ENCODE assay signal across 8 mouse cellular contexts in genomic region chr7:28936787-28937186, GRCm38 (mm10). TPM values are rescaled to one million over a fixed set of nuclear protein-coding genes. Genes with fewer than 3 reads are reported as not detected.
DNase-seq lines count a peak whose midpoint lies in the region; ATAC-seq and TF ChIP-seq lines count a peak whose summit lies in the region.
"Had no signal": no experiment of that assay in that cellular context is flagged by ENCODE, and none has a peak within 500 bp of the region (broad histone marks: within the 10 kb centered on the region; RNA-seq: fewer than 3 reads in every experiment).

No protein-coding gene starts in this region.

- no peak for ATAC-seq in kidney, postnatal 0 days (replicated peaks; ENCODE audit: low FRiP score, low read depth)
- no peak for ATAC-seq in embryonic facial prominence, embryonic 15.5 days (ENCODE audit: insufficient number of reproducible peaks, low FRiP score, low TSS enrichment, low read depth)
- ATAC-seq in neural tube, embryonic 14.5 days (ENCODE audit: low read depth), result no peak

- no peaks in the 10 kb centered on the region for H3K36me3 ChIP-seq in kidney, postnatal 0 days (ENCODE audit: insufficient read depth, low read length)
- peaks cover 16% of the 10 kb centered on the region for H3K36me3 ChIP-seq in embryonic facial prominence, embryonic 15.5 days
- H3K36me3 ChIP-seq in neural tube, embryonic 14.5 days (ENCODE audit: control insufficient read depth, insufficient read depth, low read length), result no peaks in the 10 kb centered on the region

- no peak overlapping the region for H3K4me3 ChIP-seq in kidney, postnatal 0 days (replicated peaks; ENCODE audit: low read depth, low read length)
- no peak overlapping the region for H3K4me3 ChIP-seq in embryonic facial prominence, embryonic 15.5 days (replicated peaks)
- H3K4me3 ChIP-seq in neural tube, embryonic 14.5 days (ENCODE audit: low read depth, low read length), result no peak overlapping the region
- H3K4me3 ChIP-seq: megakaryocyte, embryonic 14.5 days had no signal

- TF ChIP-seq CTCF in kidney, postnatal 0 days (IDR thresholded peaks at IDR 0.05; ENCODE audit: low read depth), result no peak

- no peaks in the 10 kb centered on the region for H3K27me3 ChIP-seq in kidney, postnatal 0 days (ENCODE audit: insufficient read depth, low read length)
- no peaks in the 10 kb centered on the region for H3K27me3 ChIP-seq in embryonic facial prominence, embryonic 15.5 days
- H3K27me3 ChIP-seq in neural tube, embryonic 14.5 days (ENCODE audit: control insufficient read depth, insufficient read depth, low read length), result no peaks in the 10 kb centered on the region
- H3K27me3 ChIP-seq: megakaryocyte, embryonic 14.5 days had no signal

- no peaks in the 10 kb centered on the region for H3K9me3 ChIP-seq in kidney, postnatal 0 days (replicated peaks; ENCODE audit: low read length)
- H3K9me3 ChIP-seq in embryonic facial prominence, embryonic 15.5 days (replicated peaks), result no peaks in the 10 kb centered on the region
- no peaks in the 10 kb centered on the region for H3K9me3 ChIP-seq in neural tube, embryonic 14.5 days (ENCODE audit: control insufficient read depth, low read length)
- H3K9me3 ChIP-seq: megakaryocyte, embryonic 14.5 days had no signal

- no peak overlapping the region for H3K4me2 ChIP-seq in kidney, postnatal 0 days (ENCODE audit: low read length)
- H3K4me2 ChIP-seq in embryonic facial prominence, embryonic 15.5 days (replicated peaks), result no peak overlapping the region
- H3K4me2 ChIP-seq in neural tube, embryonic 14.5 days (ENCODE audit: low read depth, low read length), result no peak overlapping the region

- DNase-seq in kidney, postnatal 0 days (ENCODE audit: low spot score), result no peak
- no peak for DNase-seq in kidney, adult 8-10 months
- DNase-seq in kidney, postnatal 25 days, result peak; percentile 53 to 78
- DNase-seq in right cerebral cortex, postnatal 36 days (ENCODE audit: low spot score in 2 of 2), result no peak
- DNase-seq in layer of hippocampus, adult 9-11 months, result no peak

- peaks cover 56% of the 10 kb centered on the region for H3K4me1 ChIP-seq in kidney, postnatal 0 days (replicated peaks; ENCODE audit: insufficient read depth, low read length)
- peaks cover 74% of the 10 kb centered on the region for H3K4me1 ChIP-seq in embryonic facial prominence, embryonic 15.5 days
- peaks cover 6% of the 10 kb centered on the region; the same call in 1 of the 2 replicates for H3K4me1 ChIP-seq in neural tube, embryonic 14.5 days (ENCODE audit: control insufficient read depth, insufficient read depth, low read length)

- H3K27ac ChIP-seq in kidney, postnatal 0 days, result peak overlapping the region; percentile 75
- peak overlapping the region; percentile 60 for H3K27ac ChIP-seq in embryonic facial prominence, embryonic 15.5 days (replicated peaks)
- H3K27ac ChIP-seq in neural tube, embryonic 14.5 days (ENCODE audit: low read depth, low read length), result 0 out of 2 replicates have a peak overlapping the region, but pooled peaks have one; percentile 44

- 0 out of 2 replicates have a peak overlapping the region, but pooled peaks have one; percentile 5 for H3K9ac ChIP-seq in kidney, postnatal 0 days (ENCODE audit: low read depth, low read length)
- H3K9ac ChIP-seq in embryonic facial prominence, embryonic 15.5 days, result no peak overlapping the region
- no peak overlapping the region for H3K9ac ChIP-seq in neural tube, embryonic 14.5 days (replicated peaks; ENCODE audit: low read depth, low read length)

- 31% methylated on average over 4 of the region's 4 CpGs for WGBS in kidney, postnatal 0 days
- 66% methylated on average over 4 of the region's 4 CpGs for WGBS in embryonic facial prominence, embryonic 15.5 days
- WGBS in neural tube, embryonic 14.5 days, result 53% methylated on average over 4 of the region's 4 CpGs

RNA-seq across cellular contexts. Expression of gene Actn4, which starts 25.4 kb away (rescaled TPM):
- 255 and 280 TPM in 2 replicates for polyA plus RNA-seq in kidney, postnatal 0 days (2015; fragmentation: Nextera tagmentation; extraction: Ambion mirVana)
- polyA plus RNA-seq in embryonic facial prominence, embryonic 15.5 days (2015; fragmentation: Nextera tagmentation; extraction: Ambion mirVana), result 321 and 328 TPM in 2 replicates
- polyA plus RNA-seq in neural tube, embryonic 14.5 days (2014; fragmentation: Nextera tagmentation; extraction: Ambion mirVana), result 109 and 143 TPM in 2 replicates

RNA-seq across cellular contexts. Expression of gene Eif3k, which starts 44.9 kb away (rescaled TPM):
- polyA plus RNA-seq in kidney, postnatal 0 days (2015; fragmentation: Nextera tagmentation; extraction: Ambion mirVana), result 467 and 479 TPM in 2 replicates
- 403 and 405 TPM in 2 replicates for polyA plus RNA-seq in embryonic facial prominence, embryonic 15.5 days (2015; fragmentation: Nextera tagmentation; extraction: Ambion mirVana)
- 316 and 346 TPM in 2 replicates for polyA plus RNA-seq in neural tube, embryonic 14.5 days (2014; fragmentation: Nextera tagmentation; extraction: Ambion mirVana)

RNA-seq across cellular contexts. Expression of gene Map4k1, which starts 45.1 kb away (rescaled TPM):
- 7.6 and 9.5 TPM in 2 replicates for polyA plus RNA-seq in kidney, postnatal 0 days (2015; fragmentation: Nextera tagmentation; extraction: Ambion mirVana)
- 7.5 and 7.7 TPM in 2 replicates for polyA plus RNA-seq in embryonic facial prominence, embryonic 15.5 days (2015; fragmentation: Nextera tagmentation; extraction: Ambion mirVana)
- 7.3 and 7.8 TPM in 2 replicates for polyA plus RNA-seq in neural tube, embryonic 14.5 days (2014; fragmentation: Nextera tagmentation; extraction: Ambion mirVana)

RNA-seq across cellular contexts. Expression of gene Capn12, which starts 55.6 kb away (rescaled TPM):
- polyA plus RNA-seq in kidney, postnatal 0 days (2015; fragmentation: Nextera tagmentation; extraction: Ambion mirVana), result 0.34 and 0.47 TPM in 2 replicates
- polyA plus RNA-seq in embryonic facial prominence, embryonic 15.5 days (2015; fragmentation: Nextera tagmentation; extraction: Ambion mirVana), result 1.1 and 1.4 TPM in 2 replicates
- 0.46 and 0.90 TPM in 2 replicates for polyA plus RNA-seq in neural tube, embryonic 14.5 days (2014; fragmentation: Nextera tagmentation; extraction: Ambion mirVana)

Comparison
In these comparisons a context has a peak if more than half of its experiments do, and no peak if none do; other contexts are left out.
1. DNase-seq: peak in kidney, postnatal 25 days (2 of 2); none in kidney, postnatal 0 days (single experiment), kidney, adult 8-10 months (0 of 2), right cerebral cortex, postnatal 36 days (0 of 2) and layer of hippocampus, adult 9-11 months (single experiment).
2. Peak in every context shown above with its lines, with median percentiles within 50 percentile points of each other: H3K27ac ChIP-seq.